Mouse (Mus musculus): Measurements from ENCODE around the gene Dll4. TPM values are rescaled to one million over a fixed set of nuclear protein-coding genes. Genes with fewer than 3 reads are reported as not detected.

Gene Dll4
- polyA plus RNA-seq, 1 experiment from 2014 or later: 5.5 TPM

- ATAC-seq: no peak
Observed at GRCm38 (mm10) chr2:119293311-119293710, 32.3 kb upstream of the Dll4 start.

GRCm38 (mm10) chr2:119293776-119294390 lies 31.7 kb upstream of the Dll4 start:
- peaks cover 27% of the 10 kb centered on the region for H3K36me3 ChIP-seq (ENCODE audit: control insufficient read depth, insufficient read depth)
- H3K9ac ChIP-seq (replicated peaks; ENCODE audit: low read depth, low read length): no peak overlapping the region
- no peak overlapping the region for H3K27ac ChIP-seq (ENCODE audit: low read length)
- no peak for ATAC-seq
- H3K9me3 ChIP-seq (ENCODE audit: control insufficient read depth, low read length): no peaks in the 10 kb centered on the region
- peaks cover 12% of the 10 kb centered on the region for H3K4me1 ChIP-seq (replicated peaks; ENCODE audit: control insufficient read depth, insufficient read depth, low read length)
- no peak overlapping the region for H3K4me3 ChIP-seq (replicated peaks; ENCODE audit: low read length)
- no peaks in the 10 kb centered on the region for H3K27me3 ChIP-seq (replicated peaks; ENCODE audit: control insufficient read depth, insufficient read depth, low read length)
- no peak overlapping the region for H3K4me2 ChIP-seq (ENCODE audit: low read length)
- 93% methylated on average over 34 of the region's 34 CpGs for WGBS

More at GRCm38 (mm10) chr2:119293311-119293710, 32.3 kb upstream of the Dll4 start:
- peaks cover 24% of the 10 kb centered on the region for H3K36me3 ChIP-seq (ENCODE audit: control insufficient read depth, insufficient read depth)
- no peak overlapping the region for H3K27ac ChIP-seq (ENCODE audit: low read length)
- WGBS: 94% methylated on average over 17 of the region's 17 CpGs
- no peak overlapping the region for H3K9ac ChIP-seq (replicated peaks; ENCODE audit: low read depth, low read length)
- no peaks in the 10 kb centered on the region for H3K9me3 ChIP-seq (ENCODE audit: control insufficient read depth, low read length)
- no peak overlapping the region for H3K4me2 ChIP-seq (ENCODE audit: low read length)
- peaks cover 12% of the 10 kb centered on the region for H3K4me1 ChIP-seq (replicated peaks; ENCODE audit: control insufficient read depth, insufficient read depth, low read length)
- H3K4me3 ChIP-seq (replicated peaks; ENCODE audit: low read length): no peak overlapping the region
- no peaks in the 10 kb centered on the region for H3K27me3 ChIP-seq (replicated peaks; ENCODE audit: control insufficient read depth, insufficient read depth, low read length)

GRCm38 (mm10) chr2:119294411-119294810 lies 31.2 kb upstream of the Dll4 start:
- no peak overlapping the region for H3K9ac ChIP-seq (replicated peaks; ENCODE audit: low read depth, low read length)
- no peak overlapping the region for H3K4me3 ChIP-seq (replicated peaks; ENCODE audit: low read length)
- no peak overlapping the region for H3K4me2 ChIP-seq (ENCODE audit: low read length)
- no peak for ATAC-seq
- 92% methylated on average over 18 of the region's 18 CpGs for WGBS
- H3K9me3 ChIP-seq (ENCODE audit: control insufficient read depth, low read length): no peaks in the 10 kb centered on the region
- peaks cover 31% of the 10 kb centered on the region for H3K36me3 ChIP-seq (ENCODE audit: control insufficient read depth, insufficient read depth)
- peaks cover 8% of the 10 kb centered on the region for H3K4me1 ChIP-seq (replicated peaks; ENCODE audit: control insufficient read depth, insufficient read depth, low read length)
- H3K27ac ChIP-seq (ENCODE audit: low read length): no peak overlapping the region
- no peaks in the 10 kb centered on the region for H3K27me3 ChIP-seq (replicated peaks; ENCODE audit: control insufficient read depth, insufficient read depth, low read length)

- no peak overlapping the region for H3K4me2 ChIP-seq (ENCODE audit: low read length)
- H3K9ac ChIP-seq (replicated peaks; ENCODE audit: low read depth, low read length): no peak overlapping the region
- no peaks in the 10 kb centered on the region for H3K9me3 ChIP-seq (ENCODE audit: control insufficient read depth, low read length)
- H3K27me3 ChIP-seq (replicated peaks; ENCODE audit: control insufficient read depth, insufficient read depth, low read length): no peaks in the 10 kb centered on the region
- peaks cover 31% of the 10 kb centered on the region for H3K36me3 ChIP-seq (ENCODE audit: control insufficient read depth, insufficient read depth)
- H3K4me3 ChIP-seq (replicated peaks; ENCODE audit: low read length): no peak overlapping the region
- H3K27ac ChIP-seq (ENCODE audit: low read length): no peak overlapping the region
- 92% methylated on average over 12 of the region's 12 CpGs for WGBS
- no peak for ATAC-seq
- H3K4me1 ChIP-seq (replicated peaks; ENCODE audit: control insufficient read depth, insufficient read depth, low read length): peaks cover 15% of the 10 kb centered on the region
Observed at GRCm38 (mm10) chr2:119296756-119297155, 28.8 kb upstream of the Dll4 start.

GRCm38 (mm10) chr2:119297506-119297905 lies 28.1 kb upstream of the Dll4 start:
- Histone ChIP-seq H3K9ac (replicated peaks; ENCODE audit: low read depth, low read length) (no peak overlapping the region), H3K27ac (ENCODE audit: low read length) (no peak overlapping the region), H3K4me3 (replicated peaks; ENCODE audit: low read length) (no peak overlapping the region), H3K4me2 (ENCODE audit: low read length) (no peak overlapping the region), H3K4me1 (replicated peaks; ENCODE audit: control insufficient read depth, insufficient read depth, low read length) (peaks cover 15% of the 10 kb centered on the region), H3K9me3 (ENCODE audit: control insufficient read depth, low read length) (no peaks in the 10 kb centered on the region), H3K36me3 (ENCODE audit: control insufficient read depth, insufficient read depth) (peaks cover 31% of the 10 kb centered on the region), H3K27me3 (replicated peaks; ENCODE audit: control insufficient read depth, insufficient read depth, low read length) (no peaks in the 10 kb centered on the region)
- 93% methylated on average over 19 of the region's 19 CpGs for WGBS
- ATAC-seq: no peak

- no peaks in the 10 kb centered on the region for H3K27me3 ChIP-seq (replicated peaks; ENCODE audit: control insufficient read depth, insufficient read depth, low read length)
- H3K4me1 ChIP-seq (replicated peaks; ENCODE audit: control insufficient read depth, insufficient read depth, low read length): peaks cover 15% of the 10 kb centered on the region
- WGBS: 43% methylated on average over 5 of the region's 5 CpGs
- H3K4me3 ChIP-seq (replicated peaks; ENCODE audit: low read length): no peak overlapping the region
- peaks cover 29% of the 10 kb centered on the region for H3K36me3 ChIP-seq (ENCODE audit: control insufficient read depth, insufficient read depth)
- H3K27ac ChIP-seq (ENCODE audit: low read length): no peak overlapping the region
- H3K4me2 ChIP-seq (ENCODE audit: low read length): no peak overlapping the region
- H3K9ac ChIP-seq (replicated peaks; ENCODE audit: low read depth, low read length): no peak overlapping the region
- H3K9me3 ChIP-seq (ENCODE audit: control insufficient read depth, low read length): no peaks in the 10 kb centered on the region
- no peak for ATAC-seq
Observed at GRCm38 (mm10) chr2:119298330-119298729, 27.3 kb upstream of the Dll4 start.

- WGBS: 88% methylated on average over 2 of the region's 2 CpGs
- peaks cover 29% of the 10 kb centered on the region for H3K36me3 ChIP-seq (ENCODE audit: control insufficient read depth, insufficient read depth)
- no peak for ATAC-seq
- H3K27ac ChIP-seq (ENCODE audit: low read length): no peak overlapping the region
- peaks cover 15% of the 10 kb centered on the region for H3K4me1 ChIP-seq (replicated peaks; ENCODE audit: control insufficient read depth, insufficient read depth, low read length)
- no peak overlapping the region for H3K4me3 ChIP-seq (replicated peaks; ENCODE audit: low read length)
- H3K4me2 ChIP-seq (ENCODE audit: low read length): no peak overlapping the region
- H3K27me3 ChIP-seq (replicated peaks; ENCODE audit: control insufficient read depth, insufficient read depth, low read length): no peaks in the 10 kb centered on the region
- no peak overlapping the region for H3K9ac ChIP-seq (replicated peaks; ENCODE audit: low read depth, low read length)
- no peaks in the 10 kb centered on the region for H3K9me3 ChIP-seq (ENCODE audit: control insufficient read depth, low read length)
Observed at GRCm38 (mm10) chr2:119298839-119299238, 26.7 kb upstream of the Dll4 start.

GRCm38 (mm10) chr2:119299981-119300818 lies 25.4 kb upstream of the Dll4 start:
- H3K9me3 ChIP-seq (ENCODE audit: control insufficient read depth, low read length): no peaks in the 10 kb centered on the region
- no peak overlapping the region for H3K4me3 ChIP-seq (replicated peaks; ENCODE audit: low read length)
- H3K4me2 ChIP-seq (ENCODE audit: low read length): 0 out of 2 replicates have a peak overlapping the region, but pooled peaks have one; percentile 0
- H3K9ac ChIP-seq (replicated peaks; ENCODE audit: low read depth, low read length): no peak overlapping the region
- peaks cover 24% of the 10 kb centered on the region for H3K36me3 ChIP-seq (ENCODE audit: control insufficient read depth, insufficient read depth)
- peaks cover 17% of the 10 kb centered on the region for H3K4me1 ChIP-seq (replicated peaks; ENCODE audit: control insufficient read depth, insufficient read depth, low read length)
- peak; percentile 60 for ATAC-seq
- peak overlapping the region; percentile 46 for H3K27ac ChIP-seq (ENCODE audit: low read length)
- no peaks in the 10 kb centered on the region for H3K27me3 ChIP-seq (replicated peaks; ENCODE audit: control insufficient read depth, insufficient read depth, low read length)
- 6% methylated on average over 15 of the region's 15 CpGs for whole genome bisulfite sequencing

- peaks cover 17% of the 10 kb centered on the region for H3K4me1 ChIP-seq (replicated peaks; ENCODE audit: control insufficient read depth, insufficient read depth, low read length)
- no peaks in the 10 kb centered on the region for H3K9me3 ChIP-seq (ENCODE audit: control insufficient read depth, low read length)
- no peak overlapping the region for H3K4me2 ChIP-seq (ENCODE audit: low read length)
- H3K9ac ChIP-seq (replicated peaks; ENCODE audit: low read depth, low read length): no peak overlapping the region
- H3K27me3 ChIP-seq (replicated peaks; ENCODE audit: control insufficient read depth, insufficient read depth, low read length): no peaks in the 10 kb centered on the region
- peak; percentile 71 for ATAC-seq
- H3K36me3 ChIP-seq (ENCODE audit: control insufficient read depth, insufficient read depth): peaks cover 22% of the 10 kb centered on the region
- peak overlapping the region; percentile 46 for H3K27ac ChIP-seq (ENCODE audit: low read length)
- no peak overlapping the region for H3K4me3 ChIP-seq (replicated peaks; ENCODE audit: low read length)
- WGBS: 31% methylated on average over 7 of the region's 7 CpGs
Observed at GRCm38 (mm10) chr2:119300819-119301493, 24.6 kb upstream of the Dll4 start.
